Mouse (Mus musculus) bone marrow, adult 2 months (tissue): ENCODE measurements around the gene Lrp10.

Experiments
- CTCF ChIP-seq: fragments of 200-500 bp; IDR thresholded peaks from 2 replicates; pipeline ENCODE4 v1.5.1; 2011; ENCODE audit warnings: low read length, control low read depth; ENCODE audit not compliant: control insufficient read depth, insufficient read depth
- POLR2A ChIP-seq: fragments of 200-500 bp; IDR thresholded peaks from 2 replicates; pipeline ENCODE4 v1.6.1; 2011; ENCODE audit warnings: low read depth, mild to moderate bottlenecking, control low read depth, low read length, borderline replicate concordance; ENCODE audit not compliant: control insufficient read depth

DNA sequence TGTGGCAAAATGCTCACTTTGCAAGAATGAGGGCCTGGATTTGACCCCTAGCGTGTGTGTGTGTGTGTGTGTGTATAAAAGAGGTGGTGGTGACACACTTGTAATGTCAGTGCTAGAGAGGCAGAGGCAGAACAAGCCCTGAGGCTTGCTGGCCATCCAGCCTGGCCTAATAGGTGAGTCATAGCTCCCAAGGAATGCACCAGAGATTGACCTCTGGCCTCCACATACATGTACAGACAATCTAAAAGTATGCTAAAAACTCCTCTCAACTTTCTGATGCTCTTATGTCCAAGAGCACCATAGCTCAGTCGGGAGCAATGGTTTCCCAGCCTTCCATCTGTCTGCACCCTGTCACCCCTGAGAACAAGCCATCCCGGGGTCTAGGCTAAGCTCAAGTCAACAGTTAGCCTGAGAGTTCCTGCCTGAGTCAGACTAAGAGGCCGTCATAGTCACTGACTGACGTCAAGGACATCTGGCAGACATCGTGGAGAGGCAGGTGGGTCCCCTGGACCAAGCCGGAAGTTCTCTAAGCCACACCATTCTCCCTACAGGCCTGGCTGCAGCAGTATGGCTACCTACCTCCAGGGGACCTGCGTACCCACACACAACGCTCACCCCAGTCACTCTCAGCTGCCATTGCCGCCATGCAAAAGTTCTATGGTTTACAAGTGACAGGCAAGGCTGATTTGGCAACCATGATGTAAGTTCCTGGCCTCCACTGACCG lies 28.6 kb upstream of the Lrp10 start:
- no peak for TF ChIP-seq POLR2A
- TF ChIP-seq CTCF = no peak
